Mouse (Mus musculus) liver, embryonic 11.5 days (tissue): ENCODE results near the gene Nudt2. TPM values are rescaled to one million over a fixed set of nuclear protein-coding genes. Genes with fewer than 3 reads are reported as not detected.

Source experiments
- ATAC-seq: fragments of 200-750 bp; cut with Nextera tagmentation; replicated peaks from 2 replicates; pipeline ENCODE4 v1.8.0; 2017; ENCODE audit warnings: moderate number of reproducible peaks, mild to moderate bottlenecking, moderate TSS enrichment, moderate library complexity; ENCODE audit not compliant: low FRiP score
- DNase-seq: peaks from one replicate; pipeline ENCODE4 v3.0.0-alpha.2; 2017; ENCODE audit warnings: low spot score
- H3K27ac ChIP-seq: fragments of 300-500 bp; sonication (generic); 2 replicates; pipeline ENCODE4 v1.5.1; 2014; ENCODE audit warnings: mild to moderate bottlenecking, low read depth, low read length, control low read depth
- H3K27me3 ChIP-seq: fragments of 300-500 bp; sonication (generic); replicated peaks from 2 replicates; pipeline ENCODE4 v1.6.1; 2014; ENCODE audit warnings: low read length, mixed read lengths; ENCODE audit not compliant: control insufficient read depth, insufficient read depth
- H3K36me3 ChIP-seq: fragments of 300-500 bp; sonication (generic); 2 replicates; pipeline ENCODE4 v1.6.1; 2014; ENCODE audit warnings: mild to moderate bottlenecking, low read length, moderate library complexity, mixed read lengths; ENCODE audit not compliant: control insufficient read depth, insufficient read depth
- H3K4me1 ChIP-seq: fragments of 300-500 bp; sonication (generic); replicated peaks from 2 replicates; pipeline ENCODE4 v1.6.1; 2014; ENCODE audit warnings: low read length, mixed read lengths; ENCODE audit not compliant: control insufficient read depth, insufficient read depth
- H3K4me2 ChIP-seq: fragments of 300-500 bp; sonication (generic); 2 replicates; pipeline ENCODE4 v1.6.1; 2014; ENCODE audit warnings: mild to moderate bottlenecking, control low read depth, moderate library complexity
- H3K4me3 ChIP-seq: fragments of 300-500 bp; sonication (generic); 2 replicates; pipeline ENCODE4 v1.5.1; 2014; ENCODE audit warnings: low read depth, low read length, control low read depth
- H3K9ac ChIP-seq: fragments of 300-500 bp; sonication (generic); 2 replicates; pipeline ENCODE4 v1.6.1; 2014; ENCODE audit warnings: low read depth, low read length, control low read depth
- H3K9me3 ChIP-seq: fragments of 300-500 bp; sonication (generic); 2 replicates; pipeline ENCODE4 v1.6.1; 2016; ENCODE audit warnings: low read length, inconsistent platforms, mixed read lengths; ENCODE audit not compliant: control insufficient read depth
- WGBS: fragments of 180-500 bp; shearing (Covaris S2); extraction: QIAGEN DNeasy Blood & Tissue Kit; methylation state at CpG from one replicate; pipeline ENCODE4 v1.1.7; 2014; 5-methylcytosine and 5-hydroxymethylcytosine counted together
- polyA plus RNA-seq: library from polyadenylated mRNA; unstranded; fragments of >200 nt; fragmentation: Nextera tagmentation; extraction: Ambion mirVana; gene quantifications from 2 replicates; pipeline ENCODE4 v1.2.1, GENCODE M21; 2014

Nudt2 gene
- polyA plus RNA-seq, 1 experiment from 2014 or later = 45.5 TPM

DNA sequence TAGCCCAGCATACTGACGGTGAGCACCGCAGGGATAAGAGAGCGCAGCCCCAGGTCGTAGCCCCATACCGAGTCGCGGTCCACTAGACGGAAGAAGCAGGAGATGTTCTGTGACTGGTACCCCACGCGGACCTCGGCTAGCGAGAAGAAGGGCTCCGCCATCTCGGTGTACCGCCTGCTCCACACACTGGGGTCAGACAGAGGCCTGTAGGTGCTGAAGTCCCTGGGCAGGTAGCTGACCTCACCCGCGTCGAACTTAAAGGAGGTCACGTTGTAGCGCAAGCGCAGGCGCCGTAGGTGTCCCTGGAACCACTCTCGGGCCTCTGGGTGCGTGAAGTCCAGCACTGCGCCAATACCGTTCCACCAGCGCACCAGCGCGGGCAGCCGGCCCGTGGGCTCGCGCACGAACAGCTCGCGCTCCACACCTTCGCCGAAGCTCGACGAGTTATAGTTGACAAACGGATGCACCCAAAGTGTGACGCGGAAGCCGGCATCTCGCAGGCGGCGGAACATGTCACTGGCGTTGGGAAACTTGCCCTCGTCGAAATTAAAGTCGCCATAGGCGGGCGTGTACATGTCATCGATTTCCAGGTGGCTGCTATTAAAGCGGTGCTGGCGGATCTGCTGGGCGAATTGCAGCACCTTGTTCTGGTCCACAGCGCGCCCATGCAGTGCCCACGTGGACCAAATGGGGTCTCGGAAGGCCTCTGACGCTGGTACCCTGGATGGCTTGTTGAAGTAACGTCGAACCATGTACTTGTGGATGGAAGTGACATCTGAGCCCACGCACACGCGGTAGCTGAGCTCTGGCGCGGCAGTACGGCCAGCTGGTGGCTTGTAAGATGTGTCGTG, 33.3 kb downstream of the Nudt2 start:
- peaks cover 20% of the 10 kb centered on the region for H3K4me1 ChIP-seq
- H3K9me3 ChIP-seq = no peaks in the 10 kb centered on the region
- peak overlapping the region; percentile 62 for H3K4me2 ChIP-seq
- H3K27ac ChIP-seq = no peak overlapping the region
- ATAC-seq (no peak), DNase-seq (no peak)
- H3K36me3 ChIP-seq = no peaks in the 10 kb centered on the region
- peaks cover 75% of the 10 kb centered on the region for H3K27me3 ChIP-seq
- WGBS = 8% methylated on average over 72 of the region's 72 CpGs
- peak overlapping the region; percentile 37 for H3K4me3 ChIP-seq
- H3K9ac ChIP-seq = no peak overlapping the region

DNA sequence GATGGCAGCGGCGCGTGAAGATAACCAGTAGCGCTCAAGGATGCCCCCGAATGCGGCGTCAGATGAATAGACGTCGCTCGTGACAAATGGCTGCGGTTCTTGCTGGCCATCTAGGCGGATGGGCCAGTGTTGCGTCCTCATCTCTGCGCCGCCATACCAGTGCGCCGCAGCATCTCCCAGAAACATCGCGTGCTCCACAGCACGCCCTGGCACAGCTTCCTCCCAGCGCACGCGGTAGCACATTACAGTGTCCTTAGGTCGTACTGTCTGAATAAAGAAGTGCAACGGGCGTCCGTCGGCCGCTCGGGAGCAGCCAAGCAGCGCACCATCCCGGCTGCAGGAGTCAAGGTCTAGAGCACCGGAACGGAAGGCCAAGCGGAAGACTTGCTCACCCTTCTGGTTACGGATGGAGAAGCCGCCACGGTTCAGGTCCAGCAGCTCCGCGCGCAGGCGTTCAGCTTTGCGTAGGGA, 34.0 kb downstream of the Nudt2 start:
- ATAC-seq (no peak), DNase-seq (peak; percentile 45)
- 6% methylated on average over 43 of the region's 43 CpGs for WGBS
- Histone ChIP-seq H3K9ac (no peak overlapping the region), H3K27me3 (peaks cover 75% of the 10 kb centered on the region), H3K36me3 (no peaks in the 10 kb centered on the region), H3K4me1 (peaks cover 20% of the 10 kb centered on the region), H3K4me2 (peak overlapping the region; percentile 62), H3K9me3 (no peaks in the 10 kb centered on the region), H3K27ac (no peak overlapping the region), H3K4me3 (peak overlapping the region; percentile 37)

DNA sequence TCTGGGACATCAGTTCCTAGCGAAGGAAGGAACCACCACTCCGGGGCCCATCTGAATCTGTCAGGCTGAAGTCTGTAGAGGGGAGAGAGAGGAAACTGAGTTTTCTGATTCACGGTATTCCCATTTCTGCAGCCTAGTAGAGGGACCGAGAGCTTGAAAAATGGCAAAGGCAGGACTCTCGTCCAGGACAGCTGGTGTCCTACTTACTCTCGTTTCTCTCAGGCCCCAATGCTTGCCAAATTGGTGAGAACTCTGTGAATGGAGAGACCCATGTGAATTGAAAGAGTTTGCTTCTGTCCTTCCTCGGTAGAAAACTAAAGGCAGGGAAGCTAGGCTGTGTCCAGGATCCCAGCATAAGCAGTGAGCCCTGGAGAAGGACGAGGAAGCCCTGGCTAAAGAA, 34.7 kb downstream of the Nudt2 start:
- Histone ChIP-seq H3K4me1 (peaks cover 20% of the 10 kb centered on the region), H3K4me2 (no peak overlapping the region), H3K4me3 (no peak overlapping the region), H3K27me3 (peaks cover 75% of the 10 kb centered on the region), H3K9ac (no peak overlapping the region), H3K27ac (no peak overlapping the region), H3K9me3 (no peaks in the 10 kb centered on the region), H3K36me3 (no peaks in the 10 kb centered on the region)
- DNase-seq (no peak), ATAC-seq (no peak)
- WGBS = 51% methylated on average over 8 of the region's 8 CpGs

DNA sequence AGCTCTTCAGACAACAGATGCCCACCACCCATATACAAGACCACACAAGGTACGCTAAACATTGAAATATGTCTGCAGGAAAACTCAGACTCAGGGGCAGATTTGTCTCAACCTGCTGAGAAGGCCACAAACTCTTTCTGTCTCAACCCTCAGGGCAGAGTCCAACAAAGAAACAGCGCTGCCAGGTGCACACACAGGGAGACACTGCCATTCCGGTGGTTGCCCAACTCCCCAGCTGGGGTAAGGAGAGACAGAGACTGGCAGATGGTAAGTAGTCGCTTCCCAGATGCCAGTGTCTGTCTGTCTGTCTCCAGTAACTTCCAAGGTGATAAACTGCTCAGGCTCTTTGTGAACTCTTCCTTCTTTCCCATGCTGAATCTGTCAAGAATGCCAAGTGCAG, 35.8 kb downstream of the Nudt2 start:
- Histone ChIP-seq H3K9ac (no peak overlapping the region), H3K4me2 (no peak overlapping the region), H3K27ac (no peak overlapping the region), H3K9me3 (no peaks in the 10 kb centered on the region), H3K27me3 (peaks cover 68% of the 10 kb centered on the region), H3K4me1 (peaks cover 20% of the 10 kb centered on the region), H3K36me3 (no peaks in the 10 kb centered on the region), H3K4me3 (no peak overlapping the region)
- 76% methylated on average over 4 of the region's 4 CpGs for WGBS
- no peak for DNase-seq
- ATAC-seq = no peak

DNA sequence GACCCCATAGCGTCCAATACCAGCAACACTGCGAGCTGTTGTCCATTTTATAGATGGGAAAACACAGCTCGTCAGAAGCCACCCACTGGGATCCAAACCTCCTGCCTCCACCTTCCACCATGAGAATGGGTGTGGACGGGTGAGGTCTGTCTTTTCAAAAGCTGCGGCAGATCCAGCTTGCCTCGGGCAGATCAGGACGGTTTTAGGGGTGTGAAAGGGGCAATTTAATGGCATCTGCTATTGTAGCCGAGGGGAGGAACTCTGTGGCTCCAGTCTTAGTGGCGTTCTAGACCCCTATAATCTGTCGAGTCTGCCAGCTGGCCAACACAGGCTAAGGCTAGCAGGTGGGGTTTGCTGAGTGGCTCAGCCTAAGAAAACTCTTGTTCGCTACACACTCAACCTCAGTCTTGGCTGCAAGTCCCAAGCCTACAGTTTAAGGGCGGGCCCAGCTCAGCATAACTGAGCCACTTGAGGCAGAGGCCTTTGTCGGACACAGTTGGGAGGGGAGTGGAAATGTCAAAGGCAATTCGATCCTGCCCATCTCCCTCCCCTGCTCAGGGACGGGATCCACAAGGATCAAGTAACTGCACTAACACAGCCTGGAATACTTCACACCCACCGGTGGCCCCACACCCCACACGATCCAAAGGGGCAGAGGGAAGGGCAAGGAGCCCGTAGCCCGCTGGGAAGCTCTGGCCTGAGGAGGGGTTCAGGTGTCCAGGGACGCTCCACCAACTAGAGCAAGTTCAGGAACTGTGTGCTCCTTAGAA, 37.4 kb downstream of the Nudt2 start:
- peak; percentile 19 for ATAC-seq
- Histone ChIP-seq H3K36me3 (no peaks in the 10 kb centered on the region), H3K9ac (peak overlapping the region; percentile 32), H3K9me3 (no peaks in the 10 kb centered on the region), H3K27ac (no peak overlapping the region), H3K27me3 (peaks cover 55% of the 10 kb centered on the region), H3K4me3 (peak overlapping the region; percentile 43), H3K4me2 (peak overlapping the region; percentile 75), H3K4me1 (peaks cover 28% of the 10 kb centered on the region)
- peak; percentile 57 for DNase-seq
- 15% methylated on average over 20 of the region's 20 CpGs for WGBS

DNA sequence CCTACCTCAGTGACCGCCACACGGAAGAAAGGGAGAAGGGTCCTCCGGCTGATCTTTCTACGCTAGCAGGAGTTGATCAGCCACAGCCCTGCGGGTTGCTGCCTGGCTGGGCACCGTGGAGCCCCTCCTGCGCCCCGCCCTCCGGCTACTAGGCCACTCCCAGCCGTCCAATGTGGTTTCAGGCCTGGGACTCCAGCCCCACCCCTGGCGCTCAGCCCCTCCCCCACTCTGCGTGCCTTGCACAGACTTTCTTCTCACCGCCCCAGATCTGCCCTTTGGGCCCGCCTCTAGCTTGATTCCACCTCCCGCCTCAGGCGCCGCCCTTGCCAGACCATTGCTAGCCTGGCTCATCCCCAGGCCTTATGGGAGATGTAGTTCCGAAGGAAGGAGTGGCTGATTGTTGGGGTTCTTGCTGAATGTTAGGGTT, 38.0 kb downstream of the Nudt2 start, which contains the start of gene AI464131:
Gene AI464131, minus strand, starts transcription at position 91 of the 427 bp plus-strand sequence.
- H3K4me2 ChIP-seq = peak within 1 kb of the TSS; percentile 75
- ATAC-seq (peak; percentile 93), DNase-seq (peak; percentile 98)
- no peaks in the 10 kb centered on the region for H3K9me3 ChIP-seq
- H3K27me3 ChIP-seq = peaks cover 55% of the 10 kb centered on the region
- no peak within 1 kb of the TSS for H3K27ac ChIP-seq
- H3K4me3 ChIP-seq = peak within 1 kb of the TSS; percentile 43
- peak within 1 kb of the TSS; percentile 32 for H3K9ac ChIP-seq
- 2% methylated on average over 18 of the region's 18 CpGs for WGBS
- peaks cover 27% of the 10 kb centered on the region for H3K4me1 ChIP-seq
- no peaks in the 10 kb centered on the region for H3K36me3 ChIP-seq

DNA sequence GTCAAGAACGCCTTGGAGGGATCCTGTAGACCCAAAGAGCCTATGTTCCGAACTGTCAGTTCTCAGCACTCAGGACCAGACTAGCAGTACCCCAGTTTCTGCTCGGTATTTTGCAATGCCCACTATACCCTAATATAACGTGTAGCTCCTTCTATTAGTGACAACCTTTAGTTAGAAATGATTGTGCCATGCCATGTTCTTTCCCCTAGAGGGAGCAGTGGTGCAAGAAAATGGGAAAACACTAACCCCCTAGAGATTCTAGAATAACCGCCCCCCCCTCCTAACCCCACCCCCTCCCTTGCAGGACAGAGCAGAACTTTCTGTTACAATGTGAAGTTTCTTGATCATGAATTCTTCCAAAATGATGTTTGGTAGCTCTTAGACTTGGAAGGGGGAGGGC, 39.4 kb downstream of the Nudt2 start:
- Histone ChIP-seq H3K27ac (no peak overlapping the region), H3K36me3 (no peaks in the 10 kb centered on the region), H3K9ac (no peak overlapping the region), H3K4me1 (peaks cover 17% of the 10 kb centered on the region), H3K9me3 (no peaks in the 10 kb centered on the region), H3K27me3 (peaks cover 48% of the 10 kb centered on the region), H3K4me3 (no peak overlapping the region), H3K4me2 (no peak overlapping the region)
- DNase-seq = no peak
- WGBS = 67% methylated on average over 5 of the region's 5 CpGs
- ATAC-seq = no peak

DNA sequence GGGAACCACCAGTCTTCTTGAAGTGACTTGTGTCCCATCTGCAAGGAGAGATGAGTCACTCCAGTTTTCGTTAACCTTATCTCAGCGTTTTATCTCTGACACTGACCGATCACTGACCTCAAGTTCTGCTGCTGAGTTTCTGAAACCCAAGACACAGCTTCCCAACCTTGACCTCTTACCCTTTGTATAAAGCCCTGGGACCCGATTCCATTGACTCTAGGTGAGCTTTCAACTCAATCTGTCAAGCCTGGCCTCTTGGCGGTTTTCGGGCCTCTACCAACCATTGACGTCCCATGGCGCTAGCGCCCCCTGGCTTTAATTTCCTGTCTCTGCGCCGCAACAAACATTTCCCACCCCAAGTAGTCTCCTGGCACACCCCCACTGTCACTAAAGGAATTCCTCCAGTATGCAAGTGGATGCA, 40.2 kb downstream of the Nudt2 start:
- peaks cover 40% of the 10 kb centered on the region for H3K27me3 ChIP-seq
- H3K27ac ChIP-seq = no peak overlapping the region
- no peak overlapping the region for H3K9ac ChIP-seq
- no peaks in the 10 kb centered on the region for H3K36me3 ChIP-seq
- WGBS = 45% methylated on average over 11 of the region's 11 CpGs
- peaks cover 17% of the 10 kb centered on the region for H3K4me1 ChIP-seq
- H3K4me2 ChIP-seq = no peak overlapping the region
- no peak for DNase-seq
- no peak overlapping the region for H3K4me3 ChIP-seq
- no peaks in the 10 kb centered on the region for H3K9me3 ChIP-seq
- no peak for ATAC-seq
